Mouse (Mus musculus) liver, embryonic 16.5 days (tissue): ENCODE results near the gene Hrasls. TPM values are rescaled to one million over a fixed set of nuclear protein-coding genes. Genes with fewer than 3 reads are reported as not detected.

Source experiments
- polyA plus RNA-seq: library from polyadenylated mRNA; unstranded; fragments of >200 nt; fragmentation: Nextera tagmentation; extraction: Ambion mirVana; gene quantifications from 2 replicates; pipeline ENCODE4 v1.2.1, GENCODE M21; 2015

Gene Hrasls
- polyA plus RNA-seq, 1 experiment from 2014 or later, result not detected

Other genes with a start within 250 kb of the Hrasls start
- gene Atp13a5, start 169.0 kb downstream of the Hrasls start, polyA plus RNA-seq, result not detected in 2 replicates